Mouse (Mus musculus) embryo, embryonic 11 days (tissue): ENCODE results near the gene Krt24.
"Not testable (repeated sequence)": the region's sequence is repeated elsewhere in the genome, so short reads cannot be mapped to it uniquely, and the experiment has no call there.

Experiments
- DNase-seq: peaks from one replicate; pipeline ENCODE4 v3.0.0-alpha.2; 2015

The Krt24 gene

DNA sequence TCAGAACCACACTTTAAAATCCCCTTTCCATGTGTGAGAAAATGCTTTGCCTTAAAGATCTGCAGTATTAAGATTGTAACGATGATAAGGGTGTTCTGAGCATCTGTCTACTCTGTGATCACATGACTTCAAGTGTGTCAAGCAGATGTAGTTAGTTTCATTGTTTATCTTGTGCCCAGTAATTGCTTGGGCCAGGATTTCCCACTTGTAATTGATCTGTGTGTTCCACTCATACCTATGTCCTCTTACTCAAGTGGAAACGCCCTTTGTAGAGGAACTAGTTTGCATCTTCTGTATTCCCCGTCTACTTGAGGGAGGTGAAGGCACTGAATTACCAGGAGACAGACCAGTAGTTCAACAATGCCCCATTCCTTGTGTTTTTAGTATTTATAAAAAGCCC is 34.4 kb downstream of the Krt24 start:
- no peak for DNase-seq

DNA sequence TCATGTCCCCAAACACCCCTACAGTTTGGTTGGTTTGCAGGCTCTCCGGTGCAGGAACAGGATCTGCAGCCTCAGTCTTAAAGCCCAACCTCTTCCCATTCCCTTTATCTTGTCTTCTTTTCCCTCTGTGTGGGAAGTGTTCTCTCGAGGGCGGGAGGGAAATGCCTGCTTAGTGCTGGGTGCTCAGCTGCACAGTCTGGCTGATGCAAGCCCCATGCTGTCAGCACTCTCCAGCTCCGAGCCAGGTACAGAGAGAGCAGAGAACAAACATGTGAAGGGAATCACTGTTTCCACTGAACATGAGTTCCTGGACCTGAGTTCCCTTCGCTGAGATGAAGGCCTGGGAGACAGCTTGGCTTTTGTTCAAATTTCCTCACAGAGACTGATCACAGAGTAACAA is 34.8 kb downstream of the Krt24 start:
- no peak for DNase-seq

DNA sequence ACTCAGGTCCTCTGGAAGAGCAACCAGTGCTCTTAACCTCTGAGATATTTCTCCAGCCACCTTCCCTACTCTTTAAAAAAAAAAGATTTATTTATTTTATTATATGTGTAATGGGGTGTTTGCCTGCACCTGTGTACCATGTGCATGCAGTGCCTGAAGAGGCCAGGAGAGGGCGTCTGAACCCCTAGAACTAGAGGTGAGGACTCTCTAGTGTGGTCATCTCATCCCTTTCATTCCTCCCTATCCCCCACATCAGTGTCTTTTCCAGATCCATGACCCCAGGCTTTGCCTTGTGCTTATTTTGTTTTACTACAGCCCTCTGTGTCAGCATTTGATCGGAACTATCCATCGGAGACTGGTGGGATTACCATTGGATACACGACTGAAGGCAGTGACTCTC is 35.9 kb downstream of the Krt24 start:
- DNase-seq: peak; percentile 21

DNA sequence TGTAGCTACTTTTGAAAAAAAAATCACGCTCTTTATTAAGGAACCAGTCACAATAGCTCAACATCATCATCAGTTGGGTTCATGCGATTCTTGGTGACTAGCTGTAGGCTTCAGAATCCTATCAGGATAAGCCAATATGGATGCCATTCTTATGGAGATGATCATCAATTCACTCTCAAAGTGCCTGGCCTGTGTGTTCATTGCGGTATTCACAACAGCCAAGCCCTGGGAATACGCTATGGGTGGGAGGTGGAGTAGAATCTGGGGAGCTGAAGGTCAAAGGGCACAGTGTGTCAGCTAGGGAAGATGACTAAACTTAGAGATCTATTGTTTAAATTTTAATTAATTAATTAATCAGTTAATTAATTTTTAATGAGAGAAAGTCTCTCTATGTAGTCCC is 37.1 kb downstream of the Krt24 start:
- DNase-seq: no peak

DNA sequence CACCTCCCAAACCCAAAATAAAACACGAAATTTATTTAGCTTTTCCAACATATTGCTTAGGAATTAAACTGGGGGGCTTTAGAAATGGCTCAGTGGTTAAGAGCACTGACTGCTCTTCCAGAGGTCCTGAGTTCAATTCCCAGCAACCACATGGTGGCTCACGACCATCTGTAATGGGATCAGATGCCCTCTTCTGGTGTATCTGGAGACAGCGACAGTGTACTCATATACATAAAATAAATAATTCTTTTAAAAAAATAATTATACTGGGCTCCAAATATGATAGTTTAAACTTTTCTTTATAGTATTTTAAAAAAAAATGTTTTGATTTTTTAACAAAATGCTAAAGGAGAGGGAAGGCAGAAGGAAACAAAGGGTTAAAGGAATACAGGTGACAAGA is 40.5 kb downstream of the Krt24 start:
- DNase-seq: not testable (repeated sequence)

DNA sequence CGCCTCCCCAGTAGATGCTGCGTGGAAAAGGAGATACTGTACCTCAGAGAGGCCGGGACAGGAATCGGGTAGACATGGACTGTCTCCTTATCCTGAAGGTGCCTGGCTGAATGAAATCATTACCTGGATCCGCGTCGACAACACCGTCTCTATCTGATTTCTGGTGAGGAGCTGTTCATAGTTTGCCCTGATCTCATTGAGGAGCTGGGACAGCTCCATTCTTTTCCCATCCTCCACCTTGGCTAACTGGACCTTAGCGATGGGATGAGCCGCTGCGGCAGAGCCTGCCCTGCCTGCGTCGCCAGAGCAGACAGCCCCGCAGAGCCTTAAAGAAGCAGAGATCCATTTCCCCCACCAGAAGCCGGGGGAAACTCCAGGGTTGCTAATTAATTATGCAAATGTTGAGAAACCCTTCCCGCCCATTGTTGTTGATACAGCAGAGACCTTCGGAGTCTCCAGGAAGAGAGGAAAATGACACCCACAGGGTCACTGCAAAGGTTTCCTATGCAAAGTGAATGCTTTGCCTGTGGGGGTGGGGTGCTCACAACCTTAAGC is 41.2 kb downstream of the Krt24 start, which contains the start of gene Krt222:
Gene Krt222 (minus strand): TSS at position 266 of the 555 bp plus-strand sequence.
- peak; percentile 47 for DNase-seq

DNA sequence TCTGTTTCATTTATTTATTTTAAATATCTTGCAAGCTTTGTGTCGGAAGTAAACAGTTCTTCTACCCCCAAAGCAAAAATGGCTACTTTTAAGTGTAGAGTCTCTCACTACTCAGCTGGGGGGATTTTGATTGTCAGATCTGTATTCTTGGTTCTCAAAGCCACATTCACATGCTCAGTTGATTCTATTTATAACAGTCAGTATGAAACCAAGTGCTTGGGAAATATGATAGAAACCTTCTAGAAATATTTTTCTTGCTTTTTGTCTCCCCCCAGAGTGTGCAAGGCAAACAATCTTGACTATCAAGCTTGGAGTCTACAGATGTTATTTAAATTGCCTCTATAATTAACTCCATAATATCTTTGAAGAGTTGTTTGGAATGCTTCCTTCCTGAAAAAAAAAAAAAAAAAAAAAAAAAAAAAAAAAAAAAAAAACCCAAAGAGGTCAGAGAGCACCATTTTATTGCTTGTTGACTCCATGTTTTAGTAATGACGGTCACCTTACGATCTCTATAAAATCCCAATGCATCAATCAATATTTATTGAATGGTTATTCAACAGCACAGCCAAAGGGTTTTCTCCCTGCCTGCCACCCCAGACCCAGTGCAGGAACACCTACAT is 41.8 kb downstream of the Krt24 start:
- DNase-seq: no peak

DNA sequence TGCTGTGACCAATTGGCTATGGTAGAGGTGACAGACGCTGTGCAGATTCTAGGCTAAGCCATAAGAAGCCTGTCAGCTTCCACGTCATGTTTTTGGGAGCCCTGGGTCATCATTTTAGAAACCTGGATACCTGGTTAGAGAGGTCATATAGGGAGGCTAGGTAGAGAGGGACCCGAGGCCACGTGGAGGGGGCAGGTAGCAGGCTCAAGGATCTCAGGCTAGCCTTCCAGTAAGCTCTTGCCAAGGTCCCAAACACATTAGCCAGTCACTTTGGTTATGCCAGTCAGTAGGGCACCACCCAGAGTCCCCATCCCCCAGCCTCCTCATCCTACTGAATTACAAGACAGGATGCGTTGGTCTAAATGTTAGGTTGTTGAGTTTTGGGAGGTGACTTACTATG is 43.0 kb downstream of the Krt24 start:
- no peak for DNase-seq

DNA sequence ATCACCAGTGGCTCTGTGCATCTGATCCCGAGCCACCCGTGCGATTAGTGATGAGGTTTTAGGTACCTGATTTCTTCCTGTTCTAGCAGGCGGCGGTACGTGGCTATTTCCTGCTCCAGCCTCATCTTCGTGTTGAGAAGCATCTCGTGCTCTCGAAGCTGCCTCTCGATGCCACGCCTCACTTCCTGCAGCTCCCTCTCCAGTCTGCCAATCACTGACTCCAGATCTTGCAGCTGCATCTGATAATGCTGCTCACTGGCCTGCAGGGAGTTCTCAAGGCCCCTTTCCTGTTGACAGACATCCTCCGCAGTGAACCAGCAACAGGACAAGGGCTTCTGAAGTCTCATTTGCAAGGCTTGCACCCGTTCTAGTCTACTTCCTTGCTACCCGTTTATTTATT is 46.6 kb downstream of the Krt24 start:
- DNase-seq: peak; percentile 28

DNA sequence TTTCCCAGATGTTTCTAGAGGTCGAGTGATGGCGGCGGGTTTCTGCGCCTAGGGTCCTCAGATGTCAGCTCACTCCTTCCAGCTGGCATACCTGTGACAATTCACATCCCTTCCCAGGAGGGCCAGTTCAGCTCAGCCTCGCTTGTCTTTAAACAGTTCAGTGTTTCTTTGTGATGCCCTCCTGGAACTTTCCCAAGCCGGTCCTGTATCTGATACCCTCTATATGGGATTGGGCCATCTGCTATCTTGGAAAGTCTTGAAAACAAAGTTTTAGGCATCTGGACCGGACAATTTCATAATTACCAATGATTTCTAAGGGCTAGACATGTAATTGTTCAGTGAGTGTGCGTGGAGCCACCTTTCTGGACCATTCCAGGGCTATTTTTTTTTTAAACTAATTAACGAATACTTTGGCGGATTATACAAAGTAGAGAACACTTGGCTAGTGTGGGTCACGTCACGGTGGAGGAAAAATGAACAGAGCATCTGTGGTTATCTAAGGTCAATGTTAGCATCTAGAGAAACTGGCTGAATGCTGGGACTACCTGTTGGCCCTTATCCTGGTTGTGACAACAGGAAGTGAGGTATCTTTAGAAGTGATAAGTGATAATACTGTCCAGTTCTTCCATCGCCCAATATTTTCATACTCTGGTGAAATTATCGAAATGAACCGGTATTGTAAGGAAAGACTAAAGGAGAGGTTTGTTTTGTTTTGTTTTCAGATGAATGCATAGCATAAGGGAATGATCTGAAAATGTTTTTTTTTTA is 53.8 kb downstream of the Krt24 start:
- no peak for DNase-seq

DNA sequence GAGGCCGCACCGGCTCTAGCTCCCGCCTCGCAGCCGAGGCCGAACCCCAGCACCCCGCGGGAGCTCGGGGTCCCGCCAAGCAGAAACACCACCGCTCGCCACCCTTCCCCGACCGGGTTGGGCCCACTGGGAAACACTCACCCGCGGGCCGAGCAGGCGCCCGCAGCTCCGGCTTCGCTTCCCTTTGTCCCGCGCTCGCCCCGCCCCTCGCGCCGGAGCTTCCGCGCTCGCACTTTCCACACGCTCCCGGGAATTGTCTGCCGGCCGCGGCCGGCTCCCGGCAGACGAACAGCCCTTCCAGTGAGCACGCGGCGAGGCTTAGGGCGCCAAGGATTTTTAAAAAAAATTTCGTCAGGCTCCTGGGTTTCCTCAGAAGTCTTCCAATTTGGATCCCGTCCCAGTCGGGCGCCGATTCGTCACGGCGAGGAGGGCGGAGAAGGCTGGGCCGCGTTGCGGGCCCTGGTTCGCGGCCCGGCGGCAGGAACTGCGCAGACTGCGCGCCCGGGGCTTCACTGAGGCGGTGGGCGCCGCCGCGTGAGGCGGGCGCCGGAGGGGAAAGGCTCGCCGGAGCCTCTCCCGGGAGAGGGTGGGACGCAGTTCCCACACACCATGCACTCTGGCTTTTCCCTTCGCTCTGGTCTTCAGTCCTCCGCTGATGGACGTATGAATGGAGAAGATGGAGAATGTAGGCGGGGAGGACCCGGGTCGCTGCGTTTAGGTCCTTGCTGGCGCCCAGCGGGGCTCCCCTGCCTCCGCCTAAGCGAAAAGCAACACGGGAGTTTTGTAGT is 54.6 kb downstream of the Krt24 start, which contains the start of gene Smarce1:
Gene Smarce1 (minus strand): TSS at position 757 of the 788 bp plus-strand sequence.
- DNase-seq: peak; percentile 90
